Mouse (Mus musculus) B cell, adult 2 months (primary cell): Measurements from ENCODE around the gene Ccdc34.

Source experiments
- DNase-seq, 2 experiments: peaks; one replicate each; pipeline ENCODE4 v3.0.0; 2022

The Ccdc34 gene

DNA sequence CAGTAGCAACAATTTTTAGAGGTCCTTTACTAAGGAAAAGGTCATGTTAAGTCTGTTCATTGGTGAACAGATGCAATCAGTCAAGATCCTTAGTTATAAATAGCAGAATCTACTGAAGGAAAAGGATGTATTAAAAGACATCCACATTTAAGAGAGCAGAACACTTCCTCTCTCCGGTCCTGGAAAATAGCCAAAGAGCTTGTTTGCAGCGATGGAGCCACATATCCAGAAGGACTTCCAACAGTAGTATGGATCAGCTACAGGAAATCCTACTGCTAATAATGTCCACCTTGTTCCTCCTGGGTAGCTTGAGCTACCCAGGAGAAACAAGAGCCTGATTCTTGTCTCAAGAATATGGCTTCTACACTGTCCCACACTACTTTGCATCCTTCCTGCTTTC lies 205.2 kb downstream of the Ccdc34 start:
- DNase-seq: no peak
